Mouse (Mus musculus): ENCODE results near the gene Lgals7.
"Not testable (repeated sequence)": the region's sequence is repeated elsewhere in the genome, so short reads cannot be mapped to it uniquely, and the experiment has no call there.

Lgals7 gene

DNA sequence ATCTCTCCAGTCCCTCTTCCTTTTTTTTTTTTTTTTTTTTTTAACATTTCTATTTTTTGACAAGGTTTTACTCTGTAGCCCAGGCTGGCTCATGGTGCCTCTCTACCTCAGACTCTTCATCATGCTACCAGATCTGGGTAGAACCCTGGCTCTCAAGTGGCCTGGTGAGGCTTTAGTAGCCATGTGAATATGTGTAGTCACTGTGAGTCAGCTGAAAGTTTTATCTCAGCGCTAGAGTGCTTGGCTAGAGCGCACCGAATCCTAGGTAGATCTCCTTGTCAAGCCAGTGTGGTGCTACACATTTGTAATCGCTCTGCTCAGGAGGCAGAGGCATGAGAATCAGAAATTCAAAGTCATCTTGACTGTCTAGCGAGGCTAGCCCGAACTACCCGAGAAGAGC lies 13.5 kb downstream of the Lgals7 start:
- DNase-seq (ENCODE audit: low spot score in 2 of 2): no peak

DNA sequence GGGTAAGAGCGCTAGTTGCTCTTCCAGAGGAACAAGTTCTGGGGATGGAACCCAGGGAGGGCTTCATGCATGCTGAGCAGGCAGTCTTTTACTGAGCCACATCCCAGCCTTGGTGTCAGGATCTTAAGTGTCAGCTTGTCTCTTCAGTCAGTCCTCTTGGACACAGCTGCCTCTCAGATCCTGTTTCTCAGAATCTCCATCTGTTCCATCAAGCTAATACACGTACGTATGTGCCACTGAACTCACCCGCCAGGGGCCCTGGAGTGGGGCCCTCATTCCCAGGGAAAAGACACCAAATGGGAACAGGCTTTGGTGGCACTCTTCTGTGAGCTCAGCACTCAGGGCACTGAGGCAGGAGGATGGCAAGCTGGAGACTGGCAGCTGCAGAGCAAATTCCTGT lies 14.2 kb downstream of the Lgals7 start:
- no peak for DNase-seq (ENCODE audit: low spot score in 2 of 2)

DNA sequence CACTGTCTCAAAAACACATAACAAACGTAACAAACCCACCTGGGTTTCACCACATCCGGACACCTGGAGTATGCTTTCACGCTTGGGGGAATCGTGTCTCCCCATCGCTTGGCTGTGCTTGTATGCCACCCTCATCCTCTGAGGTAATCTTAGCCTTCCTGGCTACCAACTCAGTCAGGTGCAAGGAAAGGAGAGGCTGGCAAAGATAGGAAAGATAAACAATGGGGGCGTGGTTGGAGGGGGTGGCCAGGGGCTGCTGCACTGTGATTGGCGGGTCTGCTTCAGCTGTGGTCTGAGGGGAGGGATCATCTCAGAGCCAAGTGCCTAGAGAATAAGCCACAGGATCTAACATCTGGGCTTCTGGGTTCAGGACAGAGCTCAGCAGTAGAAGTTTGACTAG lies 16.0 kb downstream of the Lgals7 start:
- DNase-seq (ENCODE audit: low spot score in 2 of 2): no peak

DNA sequence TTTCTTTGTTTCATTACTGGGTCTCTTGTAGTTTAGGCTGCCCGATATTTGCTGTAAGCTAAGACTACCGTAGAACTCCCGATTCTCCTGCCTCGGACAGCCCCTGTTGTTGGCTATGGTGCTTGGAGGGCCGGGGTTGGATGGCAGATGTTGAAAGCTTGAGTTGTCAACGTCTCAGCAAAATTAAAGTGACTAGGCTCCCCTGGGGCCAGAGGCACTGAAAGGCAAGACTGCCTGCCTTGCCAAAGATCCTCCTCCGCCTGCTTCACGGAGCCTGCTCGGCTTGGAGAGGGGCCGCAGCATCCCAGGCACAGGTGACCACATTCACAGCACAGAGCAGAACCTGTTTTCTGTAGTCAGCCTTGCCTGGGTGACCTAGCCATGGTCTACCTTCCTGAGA lies 16.9 kb downstream of the Lgals7 start:
- DNase-seq (ENCODE audit: low spot score in 2 of 2): no peak

DNA sequence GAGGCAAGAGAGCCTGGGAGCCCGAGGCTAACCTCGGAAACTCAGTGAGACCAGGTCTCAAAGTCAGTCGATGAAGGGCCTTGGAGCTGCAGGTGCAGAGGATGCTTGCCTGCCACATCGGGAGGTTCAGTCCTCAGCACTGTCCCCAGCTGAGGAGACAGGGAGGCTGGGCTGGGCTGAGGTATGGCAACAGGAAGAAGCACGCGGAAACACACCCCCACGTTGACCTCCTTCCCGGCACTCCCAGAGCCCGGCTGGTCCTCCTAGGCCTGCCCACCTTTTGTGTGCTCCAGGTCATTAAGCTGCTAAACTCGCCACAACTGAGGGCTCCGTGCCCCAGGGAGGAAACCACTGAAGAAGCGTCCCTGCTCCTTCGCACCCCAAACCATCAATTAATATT lies 17.5 kb downstream of the Lgals7 start, which contains the start of gene Capn12:
Capn12 (plus strand) TSS at position 224 of the 400 bp plus-strand sequence.
- no peak for DNase-seq (ENCODE audit: low spot score in 2 of 2)

DNA sequence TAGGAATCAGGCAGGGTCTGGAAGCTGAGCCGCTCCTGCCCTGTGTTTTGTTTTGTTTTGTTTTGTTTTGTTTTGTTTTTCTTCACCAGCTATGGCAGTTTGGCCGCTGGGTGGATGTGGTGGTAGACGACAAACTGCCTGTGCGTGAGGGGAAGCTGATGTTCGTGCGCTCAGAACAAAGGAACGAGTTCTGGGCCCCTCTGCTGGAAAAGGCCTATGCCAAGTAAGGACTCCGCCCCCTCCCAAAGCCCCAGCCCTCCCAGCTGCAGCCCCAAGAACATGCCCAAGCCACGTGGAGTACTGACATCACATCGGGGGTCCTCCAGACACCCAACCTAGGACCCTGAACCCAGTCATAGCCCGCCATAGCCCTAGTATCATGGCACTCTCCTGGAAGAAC lies 19.4 kb downstream of the Lgals7 start:
- no peak for DNase-seq (ENCODE audit: low spot score in 2 of 2)

DNA sequence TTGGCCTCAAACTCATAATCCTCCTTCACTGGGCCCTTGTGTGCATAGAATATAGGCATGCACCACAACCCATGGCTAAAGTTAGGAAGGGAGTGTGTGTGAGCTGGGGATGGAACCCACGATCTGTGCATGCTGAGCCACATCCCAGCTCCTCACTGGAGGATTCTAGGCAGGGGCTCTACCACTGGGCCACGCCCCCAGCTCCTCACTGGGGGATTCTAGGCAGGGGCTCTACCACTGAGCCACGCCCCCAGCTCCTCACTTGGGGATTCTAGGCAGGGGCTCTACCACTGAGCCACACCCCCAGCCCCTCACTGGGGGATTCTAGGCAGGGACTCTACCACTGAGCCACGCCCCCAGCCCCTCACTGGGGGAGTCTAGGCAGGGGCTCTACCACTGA lies 20.1 kb downstream of the Lgals7 start:
- not testable (repeated sequence) for DNase-seq (ENCODE audit: low spot score in 2 of 2)

DNA sequence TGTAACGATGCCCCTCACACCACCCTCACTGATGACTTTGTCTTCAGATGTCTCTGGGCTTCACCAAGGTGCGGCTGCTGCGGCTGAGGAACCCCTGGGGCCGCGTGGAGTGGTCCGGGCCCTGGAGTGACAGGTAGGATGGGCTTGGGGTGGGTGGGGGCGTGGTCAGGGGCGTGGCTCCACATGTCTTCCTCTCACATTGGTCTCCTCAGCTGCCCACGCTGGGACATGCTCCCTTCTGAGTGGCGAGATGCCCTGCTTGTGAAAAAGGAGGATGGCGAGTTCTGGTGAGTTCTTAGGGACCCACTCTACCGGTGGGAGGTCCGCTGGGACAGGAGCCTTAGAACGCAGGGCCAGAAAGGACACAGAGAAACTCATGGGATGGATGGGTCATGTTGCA lies 22.8 kb downstream of the Lgals7 start:
- no peak for DNase-seq (ENCODE audit: low spot score in 2 of 2)

DNA sequence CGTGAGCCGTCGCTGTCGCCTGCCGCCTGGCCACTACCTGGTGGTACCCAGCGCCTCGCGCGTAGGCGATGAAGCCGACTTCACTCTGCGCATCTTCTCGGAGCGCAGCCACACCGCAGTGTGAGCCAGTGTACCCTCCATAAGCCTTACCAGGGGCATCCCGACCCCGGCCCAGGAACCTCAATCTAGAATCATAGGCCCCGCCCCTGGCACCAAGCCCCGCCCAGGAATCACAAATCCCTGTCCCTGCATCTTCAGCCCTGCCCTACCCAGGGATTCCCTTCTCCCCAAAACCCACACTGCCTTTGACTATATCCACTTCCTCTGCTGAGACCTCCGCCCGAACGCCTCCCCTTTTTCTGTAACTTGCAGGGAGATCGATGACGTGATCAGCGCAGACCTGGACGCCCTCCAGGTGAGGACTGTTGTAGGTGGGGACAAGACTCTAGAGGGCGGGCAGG lies 25.1 kb downstream of the Lgals7 start:
- DNase-seq (ENCODE audit: low spot score in 2 of 2): no peak

DNA sequence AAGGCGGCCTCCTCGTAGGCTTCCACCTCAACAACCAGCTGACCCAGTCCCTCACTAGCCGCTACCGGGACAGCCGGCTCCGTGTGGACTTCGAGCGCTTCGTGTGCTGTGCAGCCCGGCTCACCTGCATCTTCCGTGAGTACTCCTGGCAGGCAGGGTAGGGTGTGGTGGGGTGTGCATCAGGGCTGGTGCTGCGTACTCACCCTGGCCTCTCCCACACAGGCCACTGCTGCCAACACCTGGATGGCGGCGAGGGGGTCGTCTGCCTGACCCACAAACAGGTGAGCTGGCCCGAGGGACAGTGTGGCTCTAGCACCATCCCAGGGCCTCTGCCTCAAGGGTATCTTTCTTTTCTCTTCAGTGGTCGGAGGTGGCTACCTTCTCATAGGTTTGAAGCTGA lies 28.9 kb downstream of the Lgals7 start:
- no peak for DNase-seq (ENCODE audit: low spot score in 2 of 2)

DNA sequence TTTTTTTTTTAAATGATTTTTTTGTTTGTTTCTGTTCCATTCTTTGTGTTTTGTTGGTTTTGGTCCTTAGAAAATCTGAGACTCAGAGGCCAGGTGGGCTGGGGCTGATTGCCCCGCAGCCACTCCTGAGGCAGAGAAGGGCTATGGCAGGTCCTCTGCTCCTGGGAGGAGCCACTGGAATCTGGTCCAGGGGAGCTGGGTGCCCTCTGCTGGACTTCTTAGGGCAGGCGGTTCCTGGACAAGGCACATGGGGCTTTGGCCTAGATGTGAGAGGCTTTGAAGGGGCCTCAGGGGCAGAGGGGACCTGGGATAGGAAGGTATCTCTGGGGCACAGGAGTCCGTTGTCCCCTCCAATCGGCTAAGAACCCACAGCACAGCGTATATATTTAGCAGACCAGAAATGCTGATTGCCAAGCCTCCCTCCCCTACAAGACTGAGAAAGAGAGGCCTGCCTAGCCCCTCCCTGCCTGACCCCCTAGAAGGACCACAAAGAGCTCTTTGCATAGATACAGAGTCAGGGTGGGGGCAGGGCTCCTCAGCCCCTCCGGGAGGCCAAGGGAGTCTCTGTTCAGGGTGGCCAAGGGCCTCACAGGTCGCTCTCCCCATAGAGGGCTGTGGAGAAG lies 30.1 kb downstream of the Lgals7 start:
- DNase-seq (ENCODE audit: low spot score in 2 of 2): no peak

DNA sequence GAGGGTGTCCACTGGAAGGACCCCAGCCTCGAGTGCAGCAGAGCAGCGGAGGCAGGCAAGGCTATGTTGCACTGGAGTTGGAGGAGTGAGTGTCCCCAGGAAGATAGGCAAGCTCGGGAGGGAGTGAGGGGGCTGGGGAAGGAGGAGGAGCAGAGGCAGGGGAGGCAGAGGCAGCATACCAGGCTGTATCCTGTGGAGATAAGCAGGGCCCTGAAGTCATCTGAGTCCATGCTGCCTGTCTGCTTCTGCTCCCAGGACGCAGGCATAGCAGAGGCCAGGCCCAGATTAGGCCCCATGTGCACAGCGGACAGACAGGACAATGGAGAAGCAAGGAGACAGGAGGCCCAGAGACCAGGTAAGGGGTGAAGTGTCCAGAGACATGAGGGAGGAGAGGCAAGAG lies 31.3 kb downstream of the Lgals7 start:
- no peak for DNase-seq (ENCODE audit: low spot score in 2 of 2)

DNA sequence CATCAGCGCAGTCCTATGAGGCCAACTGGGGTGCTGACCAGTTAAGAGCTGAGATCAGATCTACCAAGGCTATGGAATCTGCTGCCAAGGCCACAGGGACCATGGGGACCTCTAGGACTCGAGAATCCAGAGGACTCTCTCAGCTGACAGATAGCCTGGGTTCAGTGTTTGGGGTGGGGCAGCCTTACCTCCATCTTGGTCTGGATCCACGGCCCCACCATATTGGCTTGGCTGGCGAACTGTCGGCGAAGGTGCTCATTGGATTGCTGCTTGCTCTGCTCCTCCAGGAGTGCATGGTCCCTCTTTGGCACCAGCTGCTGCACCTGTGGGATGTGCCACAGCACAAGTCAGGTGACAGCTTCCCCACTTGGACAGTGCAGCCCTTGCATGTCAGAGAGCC lies 34.0 kb downstream of the Lgals7 start:
- no peak for DNase-seq (ENCODE audit: low spot score in 2 of 2)

DNA sequence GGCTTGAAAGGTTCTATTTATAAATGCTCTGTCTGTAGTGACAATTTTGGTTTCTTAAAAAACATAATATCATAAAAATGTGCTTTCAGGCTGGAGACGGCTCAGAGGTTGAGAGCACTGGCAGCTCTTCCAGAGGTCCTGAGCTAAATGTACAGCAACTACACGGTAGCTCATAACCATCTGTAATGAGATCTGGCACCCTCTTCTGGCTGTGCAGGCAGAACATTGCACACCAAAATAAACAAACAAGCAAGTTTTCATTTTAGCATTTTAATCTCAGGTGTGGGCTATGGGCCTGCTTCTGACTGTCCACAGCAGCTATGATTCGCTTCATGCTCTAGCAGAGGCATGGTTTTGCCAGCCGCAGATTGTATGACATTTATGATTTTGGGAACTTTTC lies 36.3 kb downstream of the Lgals7 start:
- DNase-seq (ENCODE audit: low spot score in 2 of 2): no peak

DNA sequence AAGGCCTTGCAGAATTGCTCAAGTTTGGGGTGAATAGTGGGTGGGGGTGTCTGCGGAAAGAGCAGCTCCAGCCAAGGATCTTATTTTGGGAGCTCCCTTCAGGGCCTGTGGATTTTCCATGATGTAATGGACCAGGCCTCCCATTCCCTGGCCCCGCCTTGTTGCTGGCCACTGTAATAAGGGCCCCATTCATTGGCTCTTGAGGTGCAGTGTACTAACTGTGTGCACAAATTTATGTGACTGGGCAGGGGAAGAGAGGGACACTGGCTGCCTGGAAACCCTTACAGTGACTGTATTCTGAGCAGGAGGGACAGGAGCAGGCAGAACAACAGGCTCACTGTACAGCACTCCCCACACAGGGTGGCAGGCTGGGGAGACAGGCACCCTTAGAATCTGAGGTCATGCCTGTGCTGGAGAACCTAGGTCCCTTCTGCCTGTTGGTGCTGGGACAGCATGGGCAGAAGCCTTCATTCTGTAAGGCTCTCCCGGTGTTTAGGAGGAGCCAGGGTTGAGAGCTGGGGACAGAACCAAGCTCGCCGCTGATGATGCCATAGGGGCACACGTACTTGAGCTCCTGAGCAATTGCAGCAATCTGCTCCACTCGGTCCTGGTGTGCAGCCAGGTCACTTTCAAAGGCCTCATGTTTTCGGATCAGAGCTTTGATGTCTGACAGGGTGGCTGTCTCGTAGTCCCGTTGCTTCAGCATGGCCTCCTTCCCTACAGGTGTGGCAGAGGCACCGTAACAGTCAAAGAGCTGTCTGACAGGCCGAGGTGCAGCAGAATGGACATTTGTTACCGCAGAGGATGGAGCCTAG lies 37.9 kb downstream of the Lgals7 start:
- DNase-seq (ENCODE audit: low spot score in 2 of 2): no peak

DNA sequence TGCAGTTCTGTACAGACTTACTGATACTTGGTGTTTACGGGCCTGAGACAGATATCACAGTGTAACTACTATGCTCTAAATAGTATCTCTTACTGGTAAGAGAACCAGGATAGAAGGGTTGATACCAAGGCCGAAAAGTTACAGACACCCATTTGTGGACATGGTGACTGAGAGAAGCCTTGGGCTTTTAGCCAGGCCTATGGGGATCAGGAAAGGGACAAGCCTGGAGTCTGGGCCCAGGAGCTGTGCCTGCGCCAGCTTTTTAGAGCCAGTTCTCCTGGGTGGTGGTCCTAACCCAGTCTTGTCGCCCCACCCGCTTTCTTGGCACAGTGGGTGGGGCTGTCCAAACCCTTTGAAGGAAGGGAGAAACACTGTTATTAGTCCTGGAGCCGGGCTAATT lies 38.5 kb downstream of the Lgals7 start:
- no peak for DNase-seq (ENCODE audit: low spot score in 2 of 2)

DNA sequence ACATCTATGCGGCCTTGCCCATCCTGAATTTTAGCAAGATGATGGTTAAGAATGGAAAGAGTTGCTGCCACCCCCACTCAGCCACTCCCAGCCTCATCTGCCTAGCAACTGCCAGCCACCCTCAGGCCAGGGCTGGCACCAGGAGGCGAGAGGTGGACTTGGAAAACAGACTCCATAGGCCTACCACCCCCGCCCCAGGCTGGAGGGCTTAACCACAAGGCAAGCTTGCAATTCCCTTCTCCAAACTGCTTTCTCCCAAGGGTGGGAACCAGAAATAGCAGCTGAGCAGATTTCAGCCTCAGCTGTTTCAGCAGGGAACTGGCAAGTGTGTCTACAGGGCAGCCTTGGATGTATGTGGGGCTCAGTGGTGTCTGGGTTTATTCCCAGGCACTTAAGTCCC lies 39.2 kb downstream of the Lgals7 start:
- peak; percentile 80 to 88 for DNase-seq (ENCODE audit: low spot score in 2 of 2)

DNA sequence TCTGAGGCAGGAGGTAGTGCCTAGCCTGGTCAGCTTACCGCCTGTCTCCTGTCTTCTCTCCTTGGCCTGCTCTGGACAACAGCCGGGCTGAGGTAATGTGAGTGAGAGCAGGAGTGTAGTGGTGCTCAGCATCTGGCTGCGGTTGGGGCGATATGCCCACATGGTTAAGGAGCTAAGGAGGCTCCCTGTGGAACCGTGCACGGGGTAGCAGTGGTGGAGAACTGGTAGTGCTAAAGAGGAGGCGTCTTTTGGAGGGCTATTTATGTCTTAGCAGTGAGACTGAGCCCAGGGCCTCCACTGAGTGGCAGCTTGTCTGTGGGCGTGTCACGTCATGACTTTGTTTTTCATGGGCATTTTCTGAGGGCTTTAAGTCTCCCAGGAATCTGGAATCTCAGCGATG lies 40.1 kb downstream of the Lgals7 start:
- peak; percentile 77 to 93 for DNase-seq (ENCODE audit: low spot score in 2 of 2)

DNA sequence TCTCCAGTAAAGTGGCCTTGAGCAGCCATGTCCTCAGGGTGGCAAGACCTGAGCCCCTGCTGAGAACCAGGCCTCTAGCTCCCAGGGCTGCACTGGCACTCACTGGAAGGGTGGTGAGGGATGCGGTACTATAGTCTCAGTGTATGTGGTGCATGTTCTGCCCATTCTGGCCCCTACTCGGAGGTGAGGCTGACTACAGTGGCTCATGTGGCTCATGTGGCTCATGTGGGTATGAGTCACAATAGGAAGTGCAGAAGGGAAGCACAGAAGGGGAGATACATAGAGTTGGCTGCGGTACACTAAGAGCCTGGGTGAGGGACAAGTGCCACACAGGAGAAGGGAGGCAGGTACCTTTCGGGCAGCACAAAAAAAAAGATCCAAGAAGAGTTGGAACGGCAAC lies 43.5 kb downstream of the Lgals7 start:
- DNase-seq (ENCODE audit: low spot score in 2 of 2): no peak

DNA sequence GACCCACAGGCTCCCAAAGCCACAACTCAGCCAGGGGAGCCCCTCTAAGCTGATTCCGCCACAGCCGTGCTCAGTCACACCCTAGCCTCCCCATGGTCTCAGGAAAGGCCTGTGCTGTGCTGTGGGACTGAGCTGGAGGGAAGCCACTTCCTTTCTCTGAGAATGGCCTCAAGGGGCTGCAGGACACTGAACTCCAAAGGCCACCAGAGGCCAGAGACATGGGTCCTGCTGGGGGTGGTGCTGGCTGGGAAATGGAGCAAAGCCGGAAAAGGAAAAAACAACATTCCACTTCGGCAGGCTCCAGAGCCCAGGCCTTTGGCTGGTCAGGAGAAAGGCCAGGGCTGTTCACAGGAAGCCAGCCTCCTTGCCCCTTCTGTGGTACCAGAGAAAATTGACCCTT lies 48.0 kb downstream of the Lgals7 start:
- no peak for DNase-seq (ENCODE audit: low spot score in 2 of 2)

DNA sequence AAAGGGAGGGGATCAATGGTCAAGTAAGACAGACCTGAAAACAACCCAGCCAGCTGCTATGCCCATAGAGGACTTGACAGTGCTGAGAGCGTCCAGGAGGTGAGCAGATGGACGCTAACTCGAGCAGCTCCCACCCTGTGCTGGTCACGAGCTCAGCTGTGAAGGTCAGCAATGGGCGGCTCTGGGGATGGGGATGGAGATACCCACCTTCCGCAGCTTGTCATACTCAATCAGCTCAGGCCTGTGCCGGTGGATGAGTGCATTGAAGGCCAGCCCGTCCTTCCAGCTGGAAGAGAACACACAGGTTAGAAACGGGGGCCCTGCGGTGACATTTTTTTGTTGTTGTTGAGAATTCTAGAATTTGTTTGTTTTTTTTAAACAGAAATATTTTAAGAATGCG lies 49.5 kb downstream of the Lgals7 start:
- DNase-seq (ENCODE audit: low spot score in 2 of 2): no peak

Data from frontal cortex, postnatal 36 days (tissue).